Mouse (Mus musculus) thymus, postnatal 0 days (tissue): Measurements from ENCODE around the gene Gal. TPM values are rescaled to one million over a fixed set of nuclear protein-coding genes. Genes with fewer than 3 reads are reported as not detected.

Experiments
- polyA plus RNA-seq: library from polyadenylated mRNA; unstranded; fragments of >200 nt; fragmentation: Nextera tagmentation; extraction: Ambion mirVana; gene quantifications from 2 replicates; pipeline ENCODE4 v1.2.1, GENCODE M21; 2015

The Gal gene
- polyA plus RNA-seq, 1 experiment from 2014 or later, result 7.2 TPM

Other genes starting within 250 kb of the Gal start
- 129 and 137 TPM in 2 replicates for gene Mrpl21, start 131.6 kb downstream of the Gal start, polyA plus RNA-seq
- gene Ighmbp2, start 131.5 kb downstream of the Gal start, polyA plus RNA-seq, result 10.0 and 10.6 TPM in 2 replicates
- gene Cpt1a, start 92.2 kb downstream of the Gal start, polyA plus RNA-seq, result 54.7 and 60.1 TPM in 2 replicates
- 1.5 and 1.6 TPM in 2 replicates for gene Tesmin, start 25.7 kb downstream of the Gal start, polyA plus RNA-seq
- gene Ppp6r3, start 161.2 kb upstream of the Gal start, polyA plus RNA-seq, result 49.9 and 52.0 TPM in 2 replicates